Mouse (Mus musculus) heart, embryonic 16.5 days (tissue): ENCODE data around the gene B4galnt1. TPM values are rescaled to one million over a fixed set of nuclear protein-coding genes. Genes with fewer than 3 reads are reported as not detected.
"Not testable (repeated sequence)": the region's sequence is repeated elsewhere in the genome, so short reads cannot be mapped to it uniquely, and the experiment has no call there.

Source experiments
- ATAC-seq: fragments of 200-750 bp; cut with Nextera tagmentation; replicated peaks from 2 replicates; pipeline ENCODE4 v1.8.0; 2017; ENCODE audit warnings: moderate number of reproducible peaks; ENCODE audit not compliant: insufficient read depth, low FRiP score; ENCODE audit errors: extremely low read depth
- H3K27ac ChIP-seq: fragments of 300-500 bp; sonication (generic); 2 replicates; pipeline ENCODE4 v1.5.1; 2014; ENCODE audit warnings: mild to moderate bottlenecking, low read length, control low read depth, moderate library complexity
- H3K27me3 ChIP-seq: fragments of 300-500 bp; sonication (generic); 2 replicates; pipeline ENCODE4 v1.6.1; 2014; ENCODE audit warnings: low read length, mixed read lengths; ENCODE audit not compliant: control insufficient read depth, insufficient read depth
- H3K36me3 ChIP-seq: fragments of 300-500 bp; sonication (generic); 2 replicates; pipeline ENCODE4 v1.6.1; 2014; ENCODE audit not compliant: control insufficient read depth, insufficient read depth
- H3K4me1 ChIP-seq: fragments of 300-500 bp; sonication (generic); 2 replicates; pipeline ENCODE4 v1.6.1; 2014; ENCODE audit warnings: low read length, mixed read lengths; ENCODE audit not compliant: control insufficient read depth, insufficient read depth
- H3K4me2 ChIP-seq: fragments of 300-500 bp; sonication (generic); 2 replicates; pipeline ENCODE4 v1.6.1; 2014; ENCODE audit warnings: low read depth, mild to moderate bottlenecking, control low read depth, low read length
- H3K4me3 ChIP-seq: fragments of 300-500 bp; sonication (generic); 2 replicates; pipeline ENCODE4 v1.5.1; 2014; ENCODE audit warnings: mild to moderate bottlenecking, control low read depth, low read length
- H3K9ac ChIP-seq: fragments of 300-500 bp; sonication (generic); 2 replicates; pipeline ENCODE4 v1.6.1; 2014; ENCODE audit warnings: low read length, control low read depth
- H3K9me3 ChIP-seq: fragments of 300-500 bp; sonication (generic); replicated peaks from 2 replicates; pipeline ENCODE4 v1.6.1; 2016; ENCODE audit warnings: low read length; ENCODE audit not compliant: control insufficient read depth
- WGBS: fragments of 180-500 bp; shearing (Covaris S2); extraction: QIAGEN DNeasy Blood & Tissue Kit; methylation state at CpG from one replicate; pipeline ENCODE4 v1.1.7; 2014; 5-methylcytosine and 5-hydroxymethylcytosine counted together
- polyA plus RNA-seq: library from polyadenylated mRNA; unstranded; fragments of >200 nt; fragmentation: Nextera tagmentation; extraction: Ambion mirVana; gene quantifications from 2 replicates; pipeline ENCODE4 v1.2.1, GENCODE M21; 2015

B4galnt1 gene
- polyA plus RNA-seq, 1 experiment from 2014 or later, result 6.5 TPM

DNA sequence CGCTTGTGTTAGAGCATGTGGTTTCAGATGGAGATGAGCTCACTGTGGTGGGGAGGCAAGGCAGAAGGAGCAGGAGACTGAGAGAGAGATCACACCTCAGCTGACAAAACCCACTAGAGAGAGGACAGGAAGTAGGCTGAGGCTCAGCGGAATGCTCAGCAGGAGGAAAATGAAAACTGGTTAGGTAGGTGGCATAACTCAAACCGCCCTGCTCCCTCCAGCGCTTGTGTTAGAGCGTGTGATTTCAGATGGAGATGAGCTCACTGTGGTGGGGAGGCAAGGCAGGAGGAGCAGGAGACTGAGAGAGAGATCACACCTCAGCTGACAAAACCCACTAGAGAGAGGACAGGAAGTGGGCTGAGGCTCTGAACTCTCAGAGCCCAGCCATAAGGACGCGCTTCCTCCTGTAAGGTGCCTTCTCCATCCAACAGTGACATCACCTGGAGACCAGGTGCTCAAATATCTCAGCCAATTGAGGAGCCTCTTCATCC is 2.2 kb upstream of the B4galnt1 start:
- not testable (repeated sequence) for H3K36me3 ChIP-seq, H3K9me3 ChIP-seq, H3K9ac ChIP-seq, H3K27ac ChIP-seq, H3K4me2 ChIP-seq, H3K4me3 ChIP-seq
- WGBS, result 40% methylated on average over 7 of the region's 7 CpGs
- Histone ChIP-seq H3K27me3 (peaks cover 32% of the 10 kb centered on the region), H3K4me1 (peaks cover 12% of the 10 kb centered on the region)
- peak; percentile 31; the same call in 1 of the 2 replicates for ATAC-seq

DNA sequence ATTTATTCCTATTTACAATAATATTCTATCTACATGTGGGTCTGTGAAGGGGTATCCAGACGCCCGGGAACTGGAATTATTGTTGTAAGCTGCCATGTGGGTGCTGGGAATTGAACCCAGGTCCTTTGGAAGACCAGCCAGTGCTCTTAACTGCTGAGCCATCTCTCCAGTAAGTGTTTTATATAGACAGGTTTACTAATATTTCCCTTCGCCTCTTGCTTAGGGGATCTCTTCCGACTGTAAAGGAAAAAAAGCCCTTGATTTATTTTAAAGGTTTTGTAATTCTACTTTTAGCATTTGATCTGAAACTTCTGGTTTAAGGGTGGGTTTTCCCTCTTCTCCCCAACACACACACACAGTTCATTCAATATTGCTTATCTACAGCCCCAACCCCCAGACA is 835 bp upstream of the B4galnt1 start:
- Histone ChIP-seq H3K27ac (no peak overlapping the region), H3K4me3 (no peak overlapping the region), H3K9me3 (no peaks in the 10 kb centered on the region), H3K27me3 (peaks cover 39% of the 10 kb centered on the region), H3K9ac (no peak overlapping the region), H3K4me1 (peaks cover 12% of the 10 kb centered on the region), H3K36me3 (no peaks in the 10 kb centered on the region), H3K4me2 (peak overlapping the region; percentile 100; the same call in 1 of the 2 replicates)
- 91% methylated on average over 4 of the region's 4 CpGs for WGBS
- ATAC-seq, result no peak

DNA sequence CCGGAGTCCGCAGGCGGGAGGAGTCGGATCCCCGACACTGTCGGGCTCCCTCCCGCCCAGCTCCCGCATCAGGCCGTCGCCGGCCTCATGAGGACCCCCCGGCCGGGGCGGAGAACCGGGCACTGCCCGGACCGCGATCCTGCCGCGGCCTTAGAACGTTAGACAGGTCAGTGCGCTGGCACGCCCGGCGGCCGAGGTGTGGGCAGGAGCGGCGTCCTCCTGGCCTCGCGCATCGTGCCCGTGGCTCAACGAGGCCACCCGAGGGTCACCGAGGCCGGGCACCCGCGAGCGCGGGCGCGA is 279 bp downstream of the B4galnt1 start:
- H3K27ac ChIP-seq, result peak overlapping the region; percentile 46
- peaks cover 16% of the 10 kb centered on the region for H3K4me1 ChIP-seq
- no peaks in the 10 kb centered on the region for H3K36me3 ChIP-seq
- peak overlapping the region; percentile 100 for H3K4me2 ChIP-seq
- peak; percentile 24; the same call in 1 of the 2 replicates for ATAC-seq
- H3K9ac ChIP-seq, result peak overlapping the region; percentile 79
- H3K27me3 ChIP-seq, result peaks cover 50% of the 10 kb centered on the region
- WGBS, result under 1% methylated on average over 42 of the region's 42 CpGs
- H3K9me3 ChIP-seq, result no peaks in the 10 kb centered on the region
- H3K4me3 ChIP-seq, result peak overlapping the region; percentile 73

DNA sequence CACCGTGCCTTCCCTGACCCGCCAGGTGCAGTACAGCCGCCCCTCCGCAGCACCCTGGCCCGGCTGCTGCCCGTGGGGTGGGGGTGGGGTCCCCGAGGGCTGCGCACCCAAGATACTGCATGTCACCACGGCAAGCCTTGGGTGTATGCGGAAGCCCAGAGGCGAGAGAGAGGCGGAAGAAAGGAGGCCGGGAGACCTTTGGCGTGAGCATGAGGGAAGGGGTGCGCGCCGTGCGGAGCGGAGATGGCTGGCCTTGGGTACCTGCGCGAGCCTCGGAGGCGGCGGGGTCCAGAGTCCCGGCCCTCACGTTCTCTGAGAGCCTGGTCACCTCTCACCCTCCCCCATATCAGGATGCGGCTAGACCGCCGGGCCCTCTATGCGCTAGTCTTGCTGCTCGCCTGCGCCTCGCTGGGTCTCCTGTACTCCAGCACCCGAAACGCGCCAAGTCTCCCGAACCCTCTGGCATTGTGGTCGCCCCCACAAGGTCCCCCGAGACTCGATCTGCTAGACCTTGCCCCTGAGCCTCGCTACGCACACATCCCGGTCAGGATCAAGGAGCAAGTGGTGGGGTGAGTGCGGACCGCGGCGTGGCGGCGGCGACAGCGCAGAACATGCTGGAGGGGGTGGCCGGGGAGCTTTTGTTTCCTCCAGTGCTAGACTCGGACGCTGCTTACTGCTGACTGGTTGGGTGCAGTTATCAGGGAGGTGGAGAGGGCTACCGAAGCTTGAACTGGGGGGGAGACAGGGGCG is 804 bp downstream of the B4galnt1 start:
- WGBS, result under 1% methylated on average over 53 of the region's 56 CpGs
- Histone ChIP-seq H3K36me3 (no peaks in the 10 kb centered on the region), H3K27me3 (peaks cover 55% of the 10 kb centered on the region), H3K4me1 (peaks cover 18% of the 10 kb centered on the region), H3K9me3 (no peaks in the 10 kb centered on the region), H3K27ac (peak overlapping the region; percentile 46), H3K4me3 (peak overlapping the region; percentile 73), H3K4me2 (peak overlapping the region; percentile 100), H3K9ac (peak overlapping the region; percentile 79)
- peak; percentile 38; the same call in 1 of the 2 replicates for ATAC-seq

DNA sequence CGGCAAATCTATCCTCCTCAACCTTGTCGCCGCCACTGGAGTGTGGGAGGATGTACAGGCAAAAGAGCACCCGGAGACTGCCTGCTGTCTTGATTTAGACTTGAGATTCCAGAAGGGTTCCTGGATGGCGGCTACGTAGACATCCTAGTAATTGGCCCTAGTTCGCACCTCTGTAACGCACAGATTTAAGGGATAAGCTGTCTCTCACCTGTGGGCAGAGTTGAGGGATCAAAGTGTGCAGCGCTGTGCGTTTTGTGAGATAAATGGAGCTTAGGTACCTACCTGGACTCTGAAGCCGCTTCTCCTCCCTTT is 1.3 kb downstream of the B4galnt1 start:
- Histone ChIP-seq H3K9ac (no peak overlapping the region; the same call in 1 of the 2 replicates), H3K36me3 (no peaks in the 10 kb centered on the region), H3K4me2 (peak overlapping the region; percentile 100), H3K4me1 (peaks cover 19% of the 10 kb centered on the region), H3K4me3 (peak overlapping the region; percentile 73), H3K27ac (no peak overlapping the region), H3K27me3 (peaks cover 60% of the 10 kb centered on the region), H3K9me3 (no peaks in the 10 kb centered on the region)
- no peak for ATAC-seq
- 2% methylated on average over 11 of the region's 11 CpGs for WGBS

DNA sequence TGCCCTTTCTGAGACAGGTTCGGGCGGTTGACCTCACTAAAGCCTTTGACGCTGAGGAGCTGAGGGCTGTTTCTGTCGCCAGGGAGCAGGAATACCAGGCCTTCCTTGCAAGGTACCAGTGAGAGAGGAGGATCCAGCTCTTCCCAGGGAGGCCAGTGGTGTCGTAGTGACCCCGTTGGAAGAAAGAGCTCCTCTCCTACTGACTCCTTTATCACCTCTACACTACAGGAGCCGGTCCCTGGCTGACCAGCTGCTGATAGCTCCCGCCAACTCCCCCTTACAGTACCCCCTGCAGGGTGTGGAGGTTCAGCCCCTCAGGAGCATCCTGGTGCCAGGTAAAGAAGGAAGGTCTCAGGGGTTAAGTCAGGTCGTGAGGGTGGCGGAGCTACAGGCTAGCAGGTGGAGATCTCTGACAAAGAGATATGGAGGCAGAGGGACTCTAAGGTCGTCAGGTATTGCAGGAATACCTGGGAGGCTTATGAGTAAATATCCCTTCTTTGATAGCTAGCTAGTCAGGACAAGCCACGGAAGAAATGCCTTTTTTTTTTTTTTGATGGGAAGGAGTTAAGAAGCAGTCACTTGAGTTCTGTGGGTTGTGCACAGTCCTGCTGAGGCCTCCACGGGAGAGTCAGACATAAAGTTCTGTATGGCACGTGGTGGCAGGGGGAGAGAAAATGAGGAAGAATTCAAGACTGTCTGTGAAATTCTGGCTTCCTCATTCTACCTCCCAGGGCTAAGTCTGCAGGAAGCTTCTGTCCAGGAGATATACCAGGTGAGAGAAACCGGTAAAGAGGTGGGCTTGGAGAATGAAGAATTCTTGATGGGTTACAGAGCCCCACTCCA is 2.0 kb downstream of the B4galnt1 start:
- Histone ChIP-seq H3K36me3 (no peaks in the 10 kb centered on the region), H3K4me1 (peaks cover 19% of the 10 kb centered on the region), H3K9me3 (no peaks in the 10 kb centered on the region), H3K27ac (no peak overlapping the region), H3K4me3 (peak overlapping the region; percentile 73; the same call in 1 of the 2 replicates), H3K27me3 (peaks cover 67% of the 10 kb centered on the region), H3K9ac (no peak overlapping the region), H3K4me2 (peak overlapping the region; percentile 100)
- no peak for ATAC-seq
- WGBS, result 26% methylated on average over 15 of the region's 15 CpGs

DNA sequence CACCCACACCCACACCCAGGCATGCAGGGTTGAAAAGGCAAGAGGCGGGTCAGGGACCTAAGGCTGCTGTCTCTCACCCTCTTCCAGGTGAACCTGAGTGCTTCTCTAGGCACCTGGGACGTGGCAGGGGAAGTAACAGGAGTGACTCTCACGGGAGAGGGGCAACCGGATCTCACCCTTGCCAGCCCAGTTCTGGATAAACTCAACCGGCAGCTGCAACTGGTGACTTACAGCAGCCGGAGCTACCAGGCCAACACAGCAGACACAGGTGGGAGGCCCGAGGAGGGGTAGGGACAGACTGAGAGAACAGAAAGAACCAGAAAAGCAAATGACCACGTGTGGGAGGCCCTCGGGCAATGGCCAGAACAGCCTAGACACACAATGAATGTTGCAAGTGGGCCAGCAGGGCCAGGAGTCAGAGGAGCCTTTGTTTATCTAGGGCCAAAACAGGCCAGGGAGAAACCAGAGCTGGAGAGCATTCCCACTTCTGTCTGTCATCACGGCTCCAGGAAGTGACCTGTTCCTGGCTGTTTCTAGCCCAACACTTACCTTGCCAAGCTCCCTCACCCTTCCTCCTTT is 2.7 kb downstream of the B4galnt1 start:
- Histone ChIP-seq H3K4me2 (no peak overlapping the region), H3K27me3 (peaks cover 67% of the 10 kb centered on the region), H3K36me3 (no peaks in the 10 kb centered on the region), H3K4me3 (no peak overlapping the region), H3K4me1 (peaks cover 19% of the 10 kb centered on the region), H3K27ac (no peak overlapping the region), H3K9me3 (no peaks in the 10 kb centered on the region), H3K9ac (no peak overlapping the region)
- ATAC-seq, result no peak
- 29% methylated on average over 10 of the region's 10 CpGs for WGBS

DNA sequence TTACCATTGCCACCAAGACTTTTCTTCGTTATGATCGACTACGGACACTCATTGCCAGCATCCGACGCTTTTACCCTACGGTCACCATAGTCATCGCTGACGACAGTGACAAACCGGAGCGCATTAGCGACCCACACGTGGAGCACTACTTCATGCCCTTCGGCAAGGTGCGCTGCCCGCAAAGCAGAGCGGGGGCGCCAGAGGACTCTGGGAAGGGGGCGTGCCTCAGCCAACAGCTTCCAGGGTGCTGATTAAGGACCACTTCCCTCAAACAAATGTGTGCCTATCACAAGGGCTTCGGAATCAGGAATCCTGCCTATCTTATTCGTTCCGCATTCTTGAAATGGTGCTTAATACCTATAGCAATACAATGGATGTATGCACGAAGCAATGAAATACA is 5.0 kb downstream of the B4galnt1 start:
- 10% methylated on average over 22 of the region's 22 CpGs for WGBS
- Histone ChIP-seq H3K4me1 (peaks cover 14% of the 10 kb centered on the region), H3K9me3 (no peaks in the 10 kb centered on the region), H3K27me3 (peaks cover 65% of the 10 kb centered on the region), H3K36me3 (no peaks in the 10 kb centered on the region), H3K4me2 (peak overlapping the region; percentile 67), H3K9ac (no peak overlapping the region), H3K4me3 (peak overlapping the region; percentile 41), H3K27ac (no peak overlapping the region)
- no peak for ATAC-seq
